Mouse (Mus musculus): Measurements from ENCODE around the gene Fam184a.

DNA sequence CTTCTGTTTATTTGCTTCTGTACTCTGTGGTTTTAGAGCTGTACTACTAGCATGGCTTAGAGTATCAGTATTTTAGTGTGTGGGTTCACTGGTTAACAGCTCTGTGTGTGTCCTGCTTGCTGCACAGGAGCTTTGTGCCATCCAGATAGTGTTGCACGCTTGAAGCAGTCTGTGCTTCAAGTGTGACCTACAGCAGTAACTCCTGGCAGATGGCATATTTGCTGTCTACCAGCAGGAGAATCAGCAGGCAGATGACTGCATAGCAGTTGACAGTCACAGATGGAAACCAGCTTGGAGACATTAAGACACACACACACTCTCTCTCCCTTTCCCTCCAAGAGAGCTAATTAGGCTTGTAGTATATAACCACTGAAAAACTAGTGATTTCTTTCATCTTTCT, 138.8 kb downstream of the Fam184a start:
- TF ChIP-seq CTCF (IDR thresholded peaks at IDR 0.05; ENCODE audit: control insufficient read depth, insufficient read depth, low read length) (no peak), POLR2A (IDR thresholded peaks at IDR 0.05; ENCODE audit: borderline replicate concordance, control insufficient read depth, low read depth, low read length) (no peak)

Data from bone marrow, adult 2 months (tissue).